Mouse (Mus musculus) lung, postnatal 14 days (tissue): ENCODE results near the gene C1qtnf2.

Experiments used
- DNase-seq: peaks from one replicate; pipeline ENCODE4 v3.0.0; 2021

C1qtnf2 gene

GRCm38 (mm10) chr11:43539863-43540262 lies 65.8 kb downstream of the C1qtnf2 start:
- DNase-seq, result no peak
